Mouse (Mus musculus) heart, embryonic 13.5 days (tissue): ENCODE data around the gene Gpc5. TPM values are rescaled to one million over a fixed set of nuclear protein-coding genes. Genes with fewer than 3 reads are reported as not detected.

Experiments used
- ATAC-seq: fragments of 200-750 bp; cut with Nextera tagmentation; 2 replicates; pipeline ENCODE4 v1.8.0; 2017; ENCODE audit warnings: moderate TSS enrichment; ENCODE audit not compliant: insufficient number of reproducible peaks, low FRiP score, low TSS enrichment; ENCODE audit errors: extremely low read depth
- H3K27ac ChIP-seq: fragments of 300-500 bp; sonication (generic); replicated peaks from 2 replicates; pipeline ENCODE4 v1.5.1; 2015; ENCODE audit warnings: moderate library complexity, mild to moderate bottlenecking, inconsistent platforms
- H3K27me3 ChIP-seq: fragments of 300-500 bp; sonication (generic); replicated peaks from 2 replicates; pipeline ENCODE4 v1.6.1; 2015; ENCODE audit warnings: mild to moderate bottlenecking, inconsistent platforms
- H3K36me3 ChIP-seq: fragments of 300-500 bp; sonication (generic); 2 replicates; pipeline ENCODE4 v1.6.1; 2015; ENCODE audit warnings: mild to moderate bottlenecking, inconsistent platforms
- H3K4me1 ChIP-seq: fragments of 300-500 bp; sonication (generic); 2 replicates; pipeline ENCODE4 v1.6.1; 2015; ENCODE audit warnings: inconsistent platforms
- H3K4me2 ChIP-seq: fragments of 300-500 bp; sonication (generic); 2 replicates; pipeline ENCODE4 v1.6.1; 2015; ENCODE audit warnings: inconsistent platforms, mild to moderate bottlenecking, moderate library complexity
- H3K4me3 ChIP-seq: fragments of 300-500 bp; sonication (generic); 2 replicates; pipeline ENCODE4 v1.5.1; 2015; ENCODE audit warnings: moderate library complexity, mild to moderate bottlenecking, inconsistent platforms
- H3K9ac ChIP-seq: fragments of 300-500 bp; sonication (generic); 2 replicates; pipeline ENCODE4 v1.6.1; 2015; ENCODE audit warnings: inconsistent platforms, mild to moderate bottlenecking, moderate library complexity
- H3K9me3 ChIP-seq: fragments of 300-500 bp; sonication (generic); 2 replicates; pipeline ENCODE4 v1.6.1; 2016; ENCODE audit warnings: inconsistent platforms
- WGBS: fragments of 180-500 bp; shearing (Covaris S2); methylation state at CpG from one replicate; pipeline ENCODE4 v1.1.7; 2015; ENCODE audit warnings: mixed read lengths; 5-methylcytosine and 5-hydroxymethylcytosine counted together
- polyA plus RNA-seq: library from polyadenylated mRNA; unstranded; fragments of >200 nt; fragmentation: Nextera tagmentation; extraction: Ambion mirVana; gene quantifications from 2 replicates; pipeline ENCODE4 v1.2.1, GENCODE M21; 2015

Gene Gpc5
- polyA plus RNA-seq, 1 experiment from 2014 or later = 0.19 TPM

GRCm38 (mm10) chr14:115107467-115107866 lies 15.5 kb downstream of the Gpc5 start:
- 45% methylated on average over 2 of the region's 2 CpGs for WGBS
- Histone ChIP-seq H3K4me1 (0 out of 2 replicates have a peak, but pooled peaks cover 3% of the 10 kb centered on the region), H3K9ac (no peak overlapping the region), H3K9me3 (no peaks in the 10 kb centered on the region), H3K36me3 (no peaks in the 10 kb centered on the region), H3K27ac (no peak overlapping the region), H3K4me3 (no peak overlapping the region), H3K27me3 (no peaks in the 10 kb centered on the region), H3K4me2 (no peak overlapping the region)
- ATAC-seq = no peak

- no peaks in the 10 kb centered on the region for H3K4me1 ChIP-seq
- no peak overlapping the region for H3K27ac ChIP-seq
- H3K4me2 ChIP-seq = no peak overlapping the region
- H3K36me3 ChIP-seq = no peaks in the 10 kb centered on the region
- no peak for ATAC-seq
- 84% methylated on average over 9 of the region's 9 CpGs for WGBS
- no peak overlapping the region for H3K9ac ChIP-seq
- H3K4me3 ChIP-seq = no peak overlapping the region
- H3K9me3 ChIP-seq = no peaks in the 10 kb centered on the region
- no peaks in the 10 kb centered on the region for H3K27me3 ChIP-seq
Observed at GRCm38 (mm10) chr14:115118626-115119025, 26.6 kb downstream of the Gpc5 start.

- H3K27me3 ChIP-seq = no peaks in the 10 kb centered on the region
- no peak overlapping the region for H3K27ac ChIP-seq
- H3K4me2 ChIP-seq = no peak overlapping the region
- H3K9ac ChIP-seq = no peak overlapping the region
- H3K9me3 ChIP-seq = no peaks in the 10 kb centered on the region
- H3K4me3 ChIP-seq = no peak overlapping the region
- WGBS = 69% methylated on average over 3 of the region's 3 CpGs
- no peaks in the 10 kb centered on the region for H3K4me1 ChIP-seq
- ATAC-seq = no peak
- H3K36me3 ChIP-seq = no peaks in the 10 kb centered on the region
Observed at GRCm38 (mm10) chr14:115148821-115149220, 56.8 kb downstream of the Gpc5 start.

GRCm38 (mm10) chr14:115156597-115156996 lies 64.6 kb downstream of the Gpc5 start:
- no peaks in the 10 kb centered on the region for H3K27me3 ChIP-seq
- H3K9ac ChIP-seq = no peak overlapping the region
- no peak for ATAC-seq
- 70% methylated on average over 4 of the region's 4 CpGs for WGBS
- no peaks in the 10 kb centered on the region for H3K36me3 ChIP-seq
- H3K9me3 ChIP-seq = no peaks in the 10 kb centered on the region
- no peak overlapping the region for H3K27ac ChIP-seq
- no peak overlapping the region for H3K4me2 ChIP-seq
- no peaks in the 10 kb centered on the region for H3K4me1 ChIP-seq
- H3K4me3 ChIP-seq = no peak overlapping the region

GRCm38 (mm10) chr14:115177322-115177836 lies 85.4 kb downstream of the Gpc5 start:
- Histone ChIP-seq H3K9ac (no peak overlapping the region), H3K27ac (no peak overlapping the region), H3K27me3 (no peaks in the 10 kb centered on the region), H3K4me1 (no peaks in the 10 kb centered on the region), H3K36me3 (no peaks in the 10 kb centered on the region), H3K4me2 (no peak overlapping the region), H3K4me3 (no peak overlapping the region), H3K9me3 (no peaks in the 10 kb centered on the region)
- WGBS = 61% methylated on average over 3 of the region's 3 CpGs
- no peak for ATAC-seq

GRCm38 (mm10) chr14:115179925-115180324 lies 87.9 kb downstream of the Gpc5 start:
- no peak overlapping the region for H3K4me2 ChIP-seq
- WGBS = 68% methylated on average over 5 of the region's 5 CpGs
- no peaks in the 10 kb centered on the region for H3K4me1 ChIP-seq
- H3K9ac ChIP-seq = no peak overlapping the region
- ATAC-seq = no peak
- no peak overlapping the region for H3K27ac ChIP-seq
- H3K36me3 ChIP-seq = no peaks in the 10 kb centered on the region
- no peak overlapping the region for H3K4me3 ChIP-seq
- no peaks in the 10 kb centered on the region for H3K27me3 ChIP-seq
- H3K9me3 ChIP-seq = no peaks in the 10 kb centered on the region

GRCm38 (mm10) chr14:115188256-115188655 lies 96.2 kb downstream of the Gpc5 start:
- WGBS = 72% methylated on average over 8 of the region's 8 CpGs
- no peak overlapping the region for H3K27ac ChIP-seq
- no peak for ATAC-seq
- no peaks in the 10 kb centered on the region for H3K9me3 ChIP-seq
- no peaks in the 10 kb centered on the region for H3K27me3 ChIP-seq
- no peak overlapping the region for H3K9ac ChIP-seq
- H3K4me1 ChIP-seq = 0 out of 2 replicates have a peak, but pooled peaks cover 7% of the 10 kb centered on the region
- no peaks in the 10 kb centered on the region for H3K36me3 ChIP-seq
- no peak overlapping the region for H3K4me2 ChIP-seq
- no peak overlapping the region for H3K4me3 ChIP-seq

- Histone ChIP-seq H3K27ac (no peak overlapping the region), H3K9ac (no peak overlapping the region), H3K36me3 (no peaks in the 10 kb centered on the region), H3K27me3 (no peaks in the 10 kb centered on the region), H3K4me3 (no peak overlapping the region), H3K9me3 (no peaks in the 10 kb centered on the region), H3K4me1 (no peaks in the 10 kb centered on the region), H3K4me2 (no peak overlapping the region)
- no peak for ATAC-seq
- WGBS = 64% methylated on average over 5 of the region's 5 CpGs
Observed at GRCm38 (mm10) chr14:115228075-115228474, 136.1 kb downstream of the Gpc5 start.

GRCm38 (mm10) chr14:115236387-115236786 lies 144.4 kb downstream of the Gpc5 start:
- WGBS = 60% methylated on average over 4 of the region's 4 CpGs
- Histone ChIP-seq H3K9ac (no peak overlapping the region), H3K4me2 (no peak overlapping the region), H3K4me3 (no peak overlapping the region), H3K27ac (no peak overlapping the region), H3K9me3 (no peaks in the 10 kb centered on the region), H3K36me3 (no peaks in the 10 kb centered on the region), H3K27me3 (no peaks in the 10 kb centered on the region), H3K4me1 (no peaks in the 10 kb centered on the region)
- no peak for ATAC-seq

- Histone ChIP-seq H3K27me3 (no peaks in the 10 kb centered on the region), H3K9ac (no peak overlapping the region), H3K4me2 (no peak overlapping the region), H3K36me3 (no peaks in the 10 kb centered on the region), H3K9me3 (no peaks in the 10 kb centered on the region), H3K4me1 (no peaks in the 10 kb centered on the region), H3K27ac (no peak overlapping the region), H3K4me3 (no peak overlapping the region)
- ATAC-seq = no peak
- WGBS = 62% methylated on average over 4 of the region's 4 CpGs
Observed at GRCm38 (mm10) chr14:115240621-115241373, 148.8 kb downstream of the Gpc5 start.

- Histone ChIP-seq H3K27me3 (no peaks in the 10 kb centered on the region), H3K4me3 (no peak overlapping the region), H3K9ac (no peak overlapping the region), H3K27ac (no peak overlapping the region), H3K36me3 (no peaks in the 10 kb centered on the region), H3K4me1 (no peaks in the 10 kb centered on the region), H3K9me3 (no peaks in the 10 kb centered on the region), H3K4me2 (no peak overlapping the region)
- no peak for ATAC-seq
- 83% methylated on average over 6 of the region's 6 CpGs for WGBS
Observed at GRCm38 (mm10) chr14:115250537-115250936, 158.5 kb downstream of the Gpc5 start.

GRCm38 (mm10) chr14:115251791-115252190 lies 159.8 kb downstream of the Gpc5 start:
- Histone ChIP-seq H3K9me3 (no peaks in the 10 kb centered on the region), H3K27ac (no peak overlapping the region)

More at GRCm38 (mm10) chr14:115251791-115252190, 159.8 kb downstream of the Gpc5 start:
- no peaks in the 10 kb centered on the region for H3K4me1 ChIP-seq
- no peaks in the 10 kb centered on the region for H3K27me3 ChIP-seq
- H3K4me3 ChIP-seq = no peak overlapping the region
- ATAC-seq = no peak
- 25% methylated on average over 5 of the region's 5 CpGs for WGBS
- no peaks in the 10 kb centered on the region for H3K36me3 ChIP-seq
- H3K9ac ChIP-seq = no peak overlapping the region
- H3K4me2 ChIP-seq = no peak overlapping the region
